Mouse (Mus musculus) erythroblast, adult 5-6 weeks (primary cell): ENCODE data around the gene Cers1. TPM values are rescaled to one million over a fixed set of nuclear protein-coding genes. Genes with fewer than 3 reads are reported as not detected.

ENCODE experiments used
- ATAC-seq: replicated peaks from 2 replicates; pipeline ENCODE4 v1.8.0; 2016; ENCODE audit warnings: moderate number of reproducible peaks, mild to moderate bottlenecking, moderate TSS enrichment, inconsistent platforms; ENCODE audit not compliant: poor library complexity, low FRiP score, severe bottlenecking
- total RNA-seq, 2 experiments: library from RNA; stranded (forward) in 1 of 2; stranded (reverse) in 1 of 2; fragments of 150-400 nt in 1 of 2; fragments of 200-764, 138-1000 nt in 1 of 2; gene quantifications; 2 replicates each; pipeline versions ENCODE4 v1.2.3 to v1.2.4; 2015 to 2017; ENCODE audit warnings: low replicate concordance in 2 of 2

Cers1 gene
- not detected in 2 replicates for total RNA-seq (2015; ENCODE audit: low replicate concordance)
- 0.43 TPM in 1 of 2 replicates, not detected in the other for total RNA-seq (2017; ENCODE audit: low replicate concordance)

DNA sequence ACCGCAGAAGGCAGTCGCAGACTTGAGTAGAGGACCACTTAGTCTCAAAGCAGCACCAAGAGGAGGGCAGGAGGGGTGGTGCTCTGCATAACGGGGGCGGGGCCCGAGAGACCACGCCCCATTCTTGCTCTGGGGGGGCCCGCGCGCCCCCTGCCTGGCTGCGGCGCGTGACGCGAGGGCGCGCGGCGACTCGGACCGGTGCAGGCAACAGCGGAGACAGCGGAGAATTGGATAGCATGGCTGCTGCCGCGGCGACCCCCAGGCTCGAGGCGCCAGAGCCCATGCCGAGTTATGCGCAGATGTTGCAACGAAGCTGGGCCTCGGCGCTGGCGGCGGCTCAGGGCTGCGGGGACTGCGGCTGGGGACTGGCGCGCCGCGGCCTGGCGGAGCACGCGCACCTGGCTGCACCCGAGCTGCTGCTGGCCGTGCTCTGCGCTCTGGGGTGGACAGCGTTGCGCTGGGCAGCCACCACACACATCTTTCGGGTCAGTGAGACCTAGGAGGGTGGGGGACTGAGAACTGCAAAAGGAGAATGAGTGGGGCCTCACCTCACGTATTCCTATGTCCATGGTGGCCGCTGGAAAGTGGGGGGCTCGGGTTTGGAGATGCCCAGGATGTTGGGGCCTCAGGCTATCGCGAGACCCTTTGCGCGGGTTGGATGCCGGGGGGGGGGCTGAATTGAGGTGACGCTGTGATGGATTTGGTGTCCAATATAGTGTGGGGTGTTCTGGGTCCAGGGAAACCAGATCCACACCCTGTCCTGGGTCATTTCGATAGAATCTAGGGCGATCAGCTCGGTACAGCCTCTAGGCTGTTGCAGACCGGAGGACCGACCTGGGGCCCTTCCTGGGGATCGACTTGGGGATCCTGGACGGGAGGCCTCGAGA is at the start of gene Cers1:
Cers1 (plus strand) TSS at position 152 of the 887 bp plus-strand sequence.
- ATAC-seq, result no peak

DNA sequence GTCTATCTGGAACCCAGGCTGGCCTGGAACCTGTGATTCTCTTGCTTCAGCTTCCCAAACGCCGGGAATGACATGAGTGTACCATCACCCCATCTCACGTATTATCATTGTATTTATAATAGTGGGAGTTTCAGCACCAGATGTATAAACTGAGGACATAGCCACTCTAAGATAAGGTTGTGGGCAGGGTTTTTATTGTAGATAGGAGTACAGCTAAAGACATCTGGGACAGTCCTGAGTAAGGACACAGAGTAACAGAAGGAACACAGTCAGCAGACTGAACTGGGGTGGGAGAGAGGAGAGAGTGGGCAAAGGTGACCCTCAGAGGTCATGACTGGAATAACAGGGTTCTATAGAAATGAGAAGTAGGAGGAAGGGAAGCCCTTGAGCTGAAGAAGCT is 47.9 kb upstream of the Cers1 start:
- 0 out of 2 replicates have a peak, but pooled peaks have one; percentile 9 for ATAC-seq

- ATAC-seq, result no peak
Observed at GRCm38 (mm10) chr8:70268311-70268710, 47.3 kb upstream of the Cers1 start.

- no peak for ATAC-seq
Observed at GRCm38 (mm10) chr8:70268799-70269565, 46.6 kb upstream of the Cers1 start.

- ATAC-seq, result peak; percentile 85
Observed at GRCm38 (mm10) chr8:70272949-70273348, 42.6 kb upstream of the Cers1 start.

- ATAC-seq, result no peak
Observed at GRCm38 (mm10) chr8:70274350-70274749, 41.2 kb upstream of the Cers1 start.

DNA sequence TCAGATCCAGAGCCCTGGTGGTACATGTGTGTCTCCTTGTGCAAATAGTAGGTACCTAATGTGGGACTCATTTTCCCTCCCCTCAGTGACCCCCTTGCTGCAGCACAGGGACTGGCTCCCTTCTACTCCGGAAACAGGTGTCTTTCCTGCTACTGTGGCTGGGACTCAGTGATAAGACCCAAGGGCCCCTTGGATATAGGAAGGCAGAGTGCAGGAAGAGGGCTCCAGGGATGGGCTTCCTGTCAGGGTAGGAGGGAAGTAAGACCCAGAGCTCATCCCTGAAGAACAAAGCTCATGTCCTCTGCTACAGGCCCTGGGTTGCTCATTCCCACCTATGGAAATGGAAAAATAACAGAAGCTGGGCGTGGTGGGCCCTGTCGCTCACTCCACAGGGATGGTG is 39.1 kb upstream of the Cers1 start:
- ATAC-seq, result no peak

DNA sequence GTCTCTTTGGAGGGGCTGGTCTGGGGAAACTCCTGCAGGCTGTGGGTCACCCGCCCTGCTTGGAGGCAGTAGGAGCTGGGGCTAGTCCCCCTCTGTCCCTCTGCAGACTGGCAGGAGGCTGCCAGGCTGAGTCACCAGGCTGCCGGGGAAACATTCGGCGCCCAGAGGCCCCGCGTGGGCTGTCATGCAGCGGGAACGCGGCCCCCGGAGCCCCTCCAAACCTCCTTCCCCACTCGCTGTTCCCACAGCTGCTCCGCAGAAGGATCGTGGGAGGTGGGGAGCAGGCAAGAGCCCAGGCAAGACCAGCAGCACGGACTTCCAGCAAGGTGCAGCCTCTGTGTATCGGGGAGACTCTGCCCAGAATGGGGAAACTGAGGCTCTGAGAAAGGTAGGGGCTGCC is 37.4 kb upstream of the Cers1 start:
- no peak for ATAC-seq

GRCm38 (mm10) chr8:70279266-70279665 is 36.3 kb upstream of the Cers1 start:
- no peak for ATAC-seq

- no peak for ATAC-seq
Observed at GRCm38 (mm10) chr8:70281001-70281400, 34.6 kb upstream of the Cers1 start.

DNA sequence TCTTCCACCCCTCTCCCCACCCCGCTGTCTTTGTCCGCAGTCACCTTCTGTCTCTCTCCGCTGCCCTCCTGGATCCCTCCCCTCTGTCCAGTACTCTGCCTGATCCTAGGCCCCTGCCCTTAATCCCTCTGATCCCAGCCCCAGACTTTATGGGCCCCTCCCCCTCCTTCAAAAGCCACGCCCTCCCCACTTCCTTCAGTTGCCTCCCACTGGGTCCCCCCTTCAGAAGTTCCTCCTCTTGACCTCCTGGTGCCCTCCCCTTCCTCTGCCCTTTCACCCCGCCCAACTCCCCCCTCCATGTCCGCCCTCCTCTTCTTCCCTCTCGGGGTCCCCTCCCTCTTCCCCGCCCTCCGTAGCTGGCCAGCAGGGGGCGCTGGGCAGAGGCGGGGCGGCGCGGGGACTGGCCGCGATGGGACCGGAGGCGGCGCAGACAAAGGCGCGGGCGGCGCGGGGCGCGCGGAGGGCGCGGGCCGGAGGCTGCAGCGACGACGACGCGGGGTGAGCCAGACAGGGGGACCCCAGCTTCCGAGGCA is 32.9 kb upstream of the Cers1 start, which contains the start of gene Homer3:
Homer3 (plus strand) TSS at position 225 of the 533 bp plus-strand sequence.
- ATAC-seq, result 0 out of 2 replicates have a peak, but pooled peaks have one; percentile 31

GRCm38 (mm10) chr8:70283136-70284077 is 32.2 kb upstream of the Cers1 start:
- ATAC-seq, result 0 out of 2 replicates have a peak, but pooled peaks have one; percentile 10

GRCm38 (mm10) chr8:70284421-70284820 is 31.2 kb upstream of the Cers1 start:
- no peak for ATAC-seq

GRCm38 (mm10) chr8:70285304-70285703 is 30.3 kb upstream of the Cers1 start:
- no peak for ATAC-seq

DNA sequence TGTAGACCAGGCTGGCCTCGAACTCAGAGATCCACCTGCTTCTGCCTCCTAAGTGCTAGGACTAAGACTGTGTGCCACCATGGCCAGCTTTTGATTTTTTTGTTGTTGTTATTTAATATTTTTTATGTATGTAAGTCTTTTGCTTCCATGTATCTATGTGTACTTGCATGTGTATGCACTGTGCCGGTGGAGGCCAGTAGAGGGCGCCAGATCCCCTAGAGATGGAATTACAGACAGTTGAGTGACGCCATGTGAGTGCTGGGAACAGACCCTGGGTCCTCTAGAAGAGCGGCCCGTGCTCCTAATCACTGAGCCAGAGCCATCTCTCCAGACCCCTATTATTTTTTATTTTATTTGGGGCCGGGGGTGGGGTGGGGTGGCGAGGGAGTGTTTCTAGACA is 28.8 kb upstream of the Cers1 start:
- ATAC-seq, result no peak

- ATAC-seq, result no peak
Observed at GRCm38 (mm10) chr8:70293988-70294405, 21.6 kb upstream of the Cers1 start.

- ATAC-seq, result no peak
Observed at GRCm38 (mm10) chr8:70300881-70301280, 14.7 kb upstream of the Cers1 start.

- peak; percentile 93 for ATAC-seq
Observed at GRCm38 (mm10) chr8:70302358-70302890, 13.2 kb upstream of the Cers1 start, which contains the start of the genes Ddx49 and Cope. Ddx49 (minus strand) TSS chr8:70302489. Cope (plus strand) TSS chr8:70302518.

GRCm38 (mm10) chr8:70302901-70303300 is 12.7 kb upstream of the Cers1 start:
- ATAC-seq, result no peak; the same call in 1 of the 2 replicates
